In the genomic region with DNA sequence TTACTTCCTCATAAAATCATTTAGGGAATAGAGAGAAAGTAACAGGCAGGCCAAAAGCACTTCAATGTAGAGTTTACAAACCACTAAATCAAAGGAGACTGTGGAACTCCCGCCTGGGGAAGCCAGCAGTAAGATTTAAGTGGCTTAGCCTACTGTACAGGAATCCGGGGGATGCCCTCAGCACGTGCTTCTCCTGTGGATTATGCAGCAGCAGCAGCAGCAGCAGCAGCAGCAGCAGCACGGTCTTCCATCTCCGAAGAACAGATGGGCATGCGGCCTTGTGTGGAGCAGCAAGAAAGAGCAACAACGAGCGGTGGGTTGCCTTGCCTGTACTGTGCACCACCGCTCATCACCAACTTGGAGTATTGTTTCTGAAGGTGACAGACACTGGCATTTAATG, we compare ENCODE assay signal across 15 mouse cellular contexts.
DNase-seq lines count a peak whose midpoint lies in the region; ATAC-seq lines count a peak whose summit lies in the region.
"Had no signal": no experiment of that assay in that cellular context is flagged by ENCODE, and none has a peak within 500 bp of the region (broad histone marks: within the 10 kb centered on the region; RNA-seq: fewer than 3 reads in every experiment).

No protein-coding gene starts in this region.

- no peaks in the 10 kb centered on the region for H3K27me3 ChIP-seq in forebrain, embryonic 14.5 days (replicated peaks; ENCODE audit: control insufficient read depth, insufficient read depth, low read length)
- peaks cover 19% of the 10 kb centered on the region for H3K27me3 ChIP-seq in limb, embryonic 12.5 days

- H3K36me3 ChIP-seq in forebrain, embryonic 14.5 days (ENCODE audit: control insufficient read depth, insufficient read depth, low read length), result no peaks in the 10 kb centered on the region
- H3K36me3 ChIP-seq in limb, embryonic 12.5 days, result no peaks in the 10 kb centered on the region

- peak overlapping the region; percentile 38; the same call in 1 of the 2 replicates for H3K9ac ChIP-seq in forebrain, embryonic 14.5 days (ENCODE audit: low read length)
- H3K9ac ChIP-seq in limb, embryonic 12.5 days (replicated peaks), result no peak overlapping the region
- H3K9ac ChIP-seq: liver, postnatal 0 days had no signal

- intact Hi-C loops in left cerebral cortex, postnatal 4 days (cut with DNase I), result no loop called here

- DNase-seq in left cerebral cortex, postnatal 4 days, result peak; percentile 28
- no peak for DNase-seq in left cerebral cortex, adult 8-10 months (ENCODE audit: low spot score in 2 of 2)
- peak; percentile 77 for DNase-seq in forebrain, embryonic 14.5 days (ENCODE audit: low spot score)
- peak; percentile 48 for DNase-seq in retina, embryonic 14.5 days (ENCODE audit: low spot score)
- DNase-seq in kidney, postnatal 10 days, result no peak
- DNase-seq in layer of hippocampus, postnatal 10 days (ENCODE audit: low spot score in 2 of 2), result no peak
- no peak for DNase-seq in urinary bladder, adult 2 months (ENCODE audit: low spot score)
- DNase-seq: cerebellum, adult 2 months; gastrocnemius, postnatal 25 days; heart, postnatal 10 days; kidney, adult 9 months; liver, postnatal 0 days; thymus, adult 18-20 months had no signal

- H3K27ac ChIP-seq in forebrain, embryonic 14.5 days (ENCODE audit: low read depth, low read length), result peak overlapping the region; percentile 84
- H3K27ac ChIP-seq in limb, embryonic 12.5 days, result 0 out of 2 replicates have a peak overlapping the region, but pooled peaks have one; percentile 8

- H3K9me3 ChIP-seq in forebrain, embryonic 14.5 days (replicated peaks; ENCODE audit: control insufficient read depth, low read length), result no peaks in the 10 kb centered on the region
- no peaks in the 10 kb centered on the region for H3K9me3 ChIP-seq in limb, embryonic 12.5 days

- H3K4me2 ChIP-seq in forebrain, embryonic 14.5 days (ENCODE audit: low read length), result no peak overlapping the region
- H3K4me2 ChIP-seq in limb, embryonic 12.5 days, result no peak overlapping the region

- no peak overlapping the region for H3K4me3 ChIP-seq in forebrain, embryonic 14.5 days (ENCODE audit: low read depth, low read length)
- no peak overlapping the region for H3K4me3 ChIP-seq in limb, embryonic 12.5 days (replicated peaks)
- H3K4me3 ChIP-seq: megakaryocyte, embryonic 14.5 days had no signal

- 4% methylated on average over 9 of the region's 9 CpGs for WGBS in forebrain, embryonic 14.5 days
- 35% methylated on average over 9 of the region's 9 CpGs for WGBS in limb, embryonic 12.5 days

- peak; percentile 61 for ATAC-seq in forebrain, embryonic 14.5 days
- ATAC-seq in limb, embryonic 12.5 days (ENCODE audit: insufficient number of reproducible peaks, insufficient read depth, low FRiP score, low TSS enrichment, low read depth), result no peak
- ATAC-seq: liver, postnatal 0 days had no signal

- H3K4me1 ChIP-seq in forebrain, embryonic 14.5 days (ENCODE audit: control insufficient read depth, insufficient read depth, low read length), result peaks cover 31% of the 10 kb centered on the region
- peaks cover 21% of the 10 kb centered on the region for H3K4me1 ChIP-seq in limb, embryonic 12.5 days (replicated peaks)

Comparison
In these comparisons a context has a peak if more than half of its experiments do, and no peak if none do; other contexts are left out.
1. DNase-seq: peak in left cerebral cortex, postnatal 4 days (single experiment), forebrain, embryonic 14.5 days (single experiment) and retina, embryonic 14.5 days (single experiment); none in left cerebral cortex, adult 8-10 months (0 of 2), kidney, postnatal 10 days (single experiment), layer of hippocampus, postnatal 10 days (0 of 2) and urinary bladder, adult 2 months (single experiment).